Mouse (Mus musculus) neural tube, embryonic 13.5 days (tissue): Measurements from ENCODE around the gene Mindy4. TPM values are rescaled to one million over a fixed set of nuclear protein-coding genes. Genes with fewer than 3 reads are reported as not detected.

ENCODE experiments used
- ATAC-seq: fragments of 200-750 bp; cut with Nextera tagmentation; 2 replicates; pipeline ENCODE4 v1.8.0; 2017; ENCODE audit warnings: low read depth, mild to moderate bottlenecking, moderate TSS enrichment, moderate library complexity
- H3K27ac ChIP-seq: fragments of 300-500 bp; sonication (generic); replicated peaks from 2 replicates; pipeline ENCODE4 v1.5.1; 2015; ENCODE audit warnings: moderate library complexity, mild to moderate bottlenecking, inconsistent platforms
- H3K27me3 ChIP-seq: fragments of 300-500 bp; sonication (generic); 2 replicates; pipeline ENCODE4 v1.6.1; 2015; ENCODE audit warnings: mild to moderate bottlenecking, inconsistent platforms
- H3K36me3 ChIP-seq: fragments of 300-500 bp; sonication (generic); 2 replicates; pipeline ENCODE4 v1.6.1; 2015; ENCODE audit warnings: mild to moderate bottlenecking, inconsistent platforms
- H3K4me1 ChIP-seq: fragments of 300-500 bp; sonication (generic); replicated peaks from 2 replicates; pipeline ENCODE4 v1.6.1; 2015; ENCODE audit warnings: inconsistent platforms
- H3K4me2 ChIP-seq: fragments of 300-500 bp; sonication (generic); 2 replicates; pipeline ENCODE4 v1.6.1; 2015; ENCODE audit warnings: inconsistent platforms, mild to moderate bottlenecking, moderate library complexity
- H3K4me3 ChIP-seq: fragments of 300-500 bp; sonication (generic); 2 replicates; pipeline ENCODE4 v1.5.1; 2015; ENCODE audit warnings: mild to moderate bottlenecking, inconsistent platforms
- H3K9ac ChIP-seq: fragments of 300-500 bp; sonication (generic); 2 replicates; pipeline ENCODE4 v1.6.1; 2015; ENCODE audit warnings: moderate library complexity, mild to moderate bottlenecking, inconsistent platforms
- H3K9me3 ChIP-seq: fragments of 300-500 bp; sonication (generic); 2 replicates; pipeline ENCODE4 v1.6.1; 2016; ENCODE audit warnings: inconsistent platforms
- WGBS: fragments of 180-500 bp; shearing (Covaris S2); methylation state at CpG from one replicate; pipeline ENCODE4 v1.1.7; 2015; 5-methylcytosine and 5-hydroxymethylcytosine counted together
- polyA plus RNA-seq: library from polyadenylated mRNA; unstranded; fragments of >200 nt; fragmentation: Nextera tagmentation; extraction: Ambion mirVana; gene quantifications from 2 replicates; pipeline ENCODE4 v1.2.1, GENCODE M21; 2015

Gene Mindy4
- polyA plus RNA-seq, 1 experiment from 2014 or later: 9.9 TPM

DNA sequence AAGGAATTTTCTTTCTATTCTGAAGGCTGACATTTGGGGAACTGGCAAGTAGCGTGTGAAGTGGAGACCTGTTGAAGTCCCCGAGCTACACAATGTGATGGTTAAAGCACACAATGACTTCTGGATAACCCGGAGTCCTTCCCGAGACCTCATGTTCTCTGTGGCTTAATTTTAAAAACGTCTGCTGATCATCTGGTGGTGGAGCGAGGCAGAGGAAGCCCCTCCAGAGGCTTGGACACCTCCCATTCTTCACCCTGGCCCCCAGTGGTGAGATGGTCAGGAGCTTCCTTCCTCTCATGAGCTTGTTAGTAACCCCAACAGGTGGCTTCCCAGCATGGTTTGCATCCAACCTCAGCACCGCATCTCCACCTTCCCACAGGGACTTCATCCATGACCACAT is 43.3 kb downstream of the Mindy4 start:
- Histone ChIP-seq H3K27me3 (no peaks in the 10 kb centered on the region), H3K9me3 (no peaks in the 10 kb centered on the region), H3K9ac (no peak overlapping the region), H3K36me3 (no peaks in the 10 kb centered on the region), H3K4me2 (no peak overlapping the region), H3K4me3 (no peak overlapping the region), H3K27ac (no peak overlapping the region), H3K4me1 (no peaks in the 10 kb centered on the region)
- 87% methylated on average over 7 of the region's 7 CpGs for WGBS
- ATAC-seq: no peak

DNA sequence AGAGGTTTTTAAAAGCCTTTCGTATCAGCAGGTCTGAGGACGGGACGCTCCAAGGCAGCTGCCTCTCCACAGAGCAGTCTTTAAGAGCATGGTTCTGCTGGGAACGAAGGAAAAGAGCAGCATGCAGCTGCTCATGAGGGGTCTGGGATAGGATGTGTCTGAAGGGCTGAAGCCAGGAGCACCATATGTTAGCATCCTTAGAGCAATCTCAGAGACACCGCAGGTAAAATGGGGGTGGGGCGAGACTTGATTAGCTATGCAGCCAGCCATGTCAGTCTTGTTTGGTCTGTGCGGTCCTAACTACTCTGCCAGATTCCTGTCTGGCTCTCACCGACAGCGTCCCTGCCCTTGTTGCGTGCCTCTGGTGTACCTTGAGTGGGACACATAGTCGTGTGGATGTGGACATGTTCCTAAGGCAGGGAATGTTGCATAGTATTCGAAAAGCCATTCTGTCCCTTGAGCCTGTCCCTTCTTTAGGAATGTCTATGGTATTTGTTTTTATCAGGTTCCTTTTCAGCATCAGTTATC is 43.8 kb downstream of the Mindy4 start:
- H3K4me1 ChIP-seq: no peaks in the 10 kb centered on the region
- no peak overlapping the region for H3K9ac ChIP-seq
- H3K9me3 ChIP-seq: no peaks in the 10 kb centered on the region
- no peak for ATAC-seq
- no peak overlapping the region for H3K27ac ChIP-seq
- H3K4me2 ChIP-seq: no peak overlapping the region
- H3K27me3 ChIP-seq: no peaks in the 10 kb centered on the region
- 88% methylated on average over 12 of the region's 12 CpGs for WGBS
- no peak overlapping the region for H3K4me3 ChIP-seq
- no peaks in the 10 kb centered on the region for H3K36me3 ChIP-seq

DNA sequence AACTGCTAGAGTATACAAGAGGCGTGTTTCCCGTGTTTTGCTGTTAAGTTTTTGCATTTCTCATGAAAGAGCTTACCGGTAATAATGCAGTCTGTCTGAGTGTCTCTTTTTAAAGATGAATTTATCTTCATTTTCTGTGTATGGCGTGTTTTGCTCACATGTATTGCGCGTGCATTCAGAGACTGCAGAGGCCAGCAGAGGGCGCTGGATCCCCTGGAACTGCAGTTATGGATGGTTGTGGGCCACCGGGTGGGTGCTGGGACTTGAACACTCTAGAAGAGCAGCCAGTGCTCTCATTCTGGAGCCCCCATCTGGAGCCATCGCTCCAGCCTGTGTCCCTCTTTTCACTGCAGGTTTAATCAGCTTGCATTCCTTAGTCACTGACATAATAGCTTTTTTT is 46.1 kb downstream of the Mindy4 start:
- Histone ChIP-seq H3K36me3 (no peaks in the 10 kb centered on the region), H3K27ac (no peak overlapping the region), H3K4me1 (no peaks in the 10 kb centered on the region), H3K9ac (no peak overlapping the region), H3K4me2 (no peak overlapping the region), H3K27me3 (no peaks in the 10 kb centered on the region), H3K4me3 (no peak overlapping the region), H3K9me3 (no peaks in the 10 kb centered on the region)
- WGBS: 92% methylated on average over 9 of the region's 9 CpGs
- ATAC-seq: no peak

DNA sequence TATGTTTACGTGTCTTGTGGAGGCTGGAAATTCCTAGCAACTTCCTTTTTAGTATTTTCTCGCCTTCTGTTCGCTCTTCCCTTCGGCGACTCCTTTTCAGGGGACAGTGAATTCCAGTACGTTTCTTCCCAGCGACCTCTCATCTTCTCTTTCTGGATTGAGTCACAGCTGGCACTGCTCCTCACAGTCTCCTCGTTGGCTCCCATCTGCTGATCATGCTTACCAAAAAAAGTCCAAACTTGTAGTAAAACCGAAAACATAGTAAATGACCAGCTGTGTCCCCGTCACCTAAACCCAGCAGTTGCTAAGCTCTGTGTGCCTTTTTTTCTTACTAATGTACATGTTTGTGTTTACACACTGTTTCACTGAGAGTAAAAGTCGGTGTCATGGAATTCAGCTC is 47.6 kb downstream of the Mindy4 start:
- Histone ChIP-seq H3K9ac (no peak overlapping the region), H3K27ac (no peak overlapping the region), H3K4me3 (no peak overlapping the region), H3K36me3 (no peaks in the 10 kb centered on the region), H3K9me3 (no peaks in the 10 kb centered on the region), H3K4me2 (no peak overlapping the region), H3K27me3 (no peaks in the 10 kb centered on the region), H3K4me1 (no peaks in the 10 kb centered on the region)
- no peak for ATAC-seq
- WGBS: 82% methylated on average over 11 of the region's 11 CpGs

DNA sequence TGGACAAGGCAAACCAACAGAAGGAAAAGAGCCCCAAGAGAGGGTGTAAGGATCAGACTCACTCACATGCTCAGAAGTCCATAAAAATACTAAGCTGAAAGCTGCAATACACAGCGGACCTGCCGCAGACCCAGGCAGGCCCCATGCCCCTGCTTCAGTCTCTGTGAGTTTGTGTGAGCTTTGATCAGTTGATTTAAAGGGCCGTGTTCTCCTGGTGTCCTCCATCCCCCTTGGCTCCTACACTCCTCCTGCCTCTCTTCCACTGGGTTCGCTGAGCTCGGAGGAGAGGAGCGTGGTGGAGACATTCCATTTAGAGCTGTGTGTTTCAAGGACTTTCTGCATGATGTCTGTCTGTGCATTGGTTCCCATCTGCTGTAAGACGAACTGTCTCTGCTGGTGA is 48.4 kb downstream of the Mindy4 start:
- no peaks in the 10 kb centered on the region for H3K27me3 ChIP-seq
- ATAC-seq: no peak

GRCm38 (mm10) chr6:55252731-55253247 is 49.6 kb downstream of the Mindy4 start:
- H3K9me3 ChIP-seq: no peaks in the 10 kb centered on the region
- no peak overlapping the region for H3K9ac ChIP-seq
- ATAC-seq: no peak
- no peak overlapping the region for H3K4me2 ChIP-seq
- no peak overlapping the region for H3K4me3 ChIP-seq
- H3K27me3 ChIP-seq: no peaks in the 10 kb centered on the region
- no peak overlapping the region for H3K27ac ChIP-seq
- H3K36me3 ChIP-seq: no peaks in the 10 kb centered on the region
- 40% methylated on average over 8 of the region's 8 CpGs for WGBS
- no peaks in the 10 kb centered on the region for H3K4me1 ChIP-seq

More for the DNA sequence above, 48.4 kb downstream of the Mindy4 start:
- H3K9ac ChIP-seq: no peak overlapping the region
- no peaks in the 10 kb centered on the region for H3K4me1 ChIP-seq
- no peak overlapping the region for H3K4me2 ChIP-seq
- no peaks in the 10 kb centered on the region for H3K36me3 ChIP-seq
- no peaks in the 10 kb centered on the region for H3K9me3 ChIP-seq
- no peak overlapping the region for H3K4me3 ChIP-seq
- whole genome bisulfite sequencing: 77% methylated on average over 7 of the region's 7 CpGs
- no peak overlapping the region for H3K27ac ChIP-seq

- no peaks in the 10 kb centered on the region for H3K9me3 ChIP-seq
- no peak for ATAC-seq
- no peak overlapping the region for H3K4me3 ChIP-seq
- H3K4me1 ChIP-seq: 0 out of 2 replicates have a peak, but pooled peaks cover 3% of the 10 kb centered on the region
- H3K9ac ChIP-seq: no peak overlapping the region
- no peaks in the 10 kb centered on the region for H3K27me3 ChIP-seq
- H3K36me3 ChIP-seq: no peaks in the 10 kb centered on the region
- no peak overlapping the region for H3K27ac ChIP-seq
- no peak overlapping the region for H3K4me2 ChIP-seq
- WGBS: 84% methylated on average over 13 of the region's 13 CpGs
These were observed 53.5 kb downstream of the Mindy4 start for GRCm38 (mm10) chr6:55256500-55257191.

DNA sequence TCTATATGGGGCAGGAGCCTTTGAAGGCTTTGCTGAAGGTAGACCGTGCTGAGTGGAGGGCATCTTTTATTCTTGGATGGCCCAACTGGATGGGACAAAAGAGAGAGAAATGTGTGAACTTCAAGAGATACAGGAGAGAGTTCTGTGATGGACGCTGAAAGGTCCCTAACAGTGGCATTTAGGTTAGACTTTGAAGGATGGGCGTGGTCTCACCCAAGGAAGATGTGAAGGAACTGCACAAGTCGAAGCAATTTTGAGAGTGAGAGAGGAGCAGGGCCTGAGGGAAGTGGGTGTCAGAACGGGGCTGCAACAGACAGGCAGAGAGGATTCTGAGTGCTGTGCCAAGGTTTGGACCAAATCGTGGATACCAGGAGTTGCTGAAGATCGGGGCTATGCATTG is 54.1 kb downstream of the Mindy4 start:
- Histone ChIP-seq H3K4me2 (no peak overlapping the region), H3K36me3 (no peaks in the 10 kb centered on the region), H3K9me3 (no peaks in the 10 kb centered on the region), H3K27ac (no peak overlapping the region), H3K4me1 (0 out of 2 replicates have a peak, but pooled peaks cover 3% of the 10 kb centered on the region), H3K4me3 (no peak overlapping the region), H3K27me3 (no peaks in the 10 kb centered on the region), H3K9ac (no peak overlapping the region)
- 91% methylated on average over 7 of the region's 7 CpGs for WGBS
- ATAC-seq: no peak

- H3K9ac ChIP-seq: no peak overlapping the region
- H3K9me3 ChIP-seq: no peaks in the 10 kb centered on the region
- H3K4me3 ChIP-seq: no peak overlapping the region
- no peak overlapping the region for H3K4me2 ChIP-seq
- no peaks in the 10 kb centered on the region for H3K36me3 ChIP-seq
- WGBS: 82% methylated on average over 14 of the region's 14 CpGs
- H3K4me1 ChIP-seq: 0 out of 2 replicates have a peak, but pooled peaks cover 3% of the 10 kb centered on the region
- H3K27me3 ChIP-seq: no peaks in the 10 kb centered on the region
- no peak overlapping the region for H3K27ac ChIP-seq
- ATAC-seq: no peak
These were observed 55.5 kb downstream of the Mindy4 start for GRCm38 (mm10) chr6:55258428-55259325.

DNA sequence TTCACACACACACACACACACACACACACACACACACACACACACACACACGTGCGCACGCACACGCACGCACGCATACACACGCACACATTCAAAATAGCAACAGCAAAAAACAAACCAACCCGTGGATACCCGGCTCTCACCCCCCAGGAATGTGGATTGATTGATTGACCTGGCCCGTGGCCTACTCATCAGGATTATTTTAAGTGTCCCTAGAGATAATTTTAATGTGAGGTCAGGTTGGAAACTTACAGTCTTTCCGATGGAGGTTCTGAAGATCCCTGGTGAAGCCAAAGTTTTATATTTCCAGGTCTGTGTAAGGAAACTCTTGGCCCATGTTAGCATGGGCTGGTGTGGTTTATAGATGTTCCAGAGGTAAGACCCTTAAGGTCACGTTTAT is 59.0 kb downstream of the Mindy4 start:
- no peak overlapping the region for H3K4me2 ChIP-seq
- H3K9ac ChIP-seq: no peak overlapping the region
- H3K36me3 ChIP-seq: peaks cover 4% of the 10 kb centered on the region
- H3K4me3 ChIP-seq: no peak overlapping the region
- no peaks in the 10 kb centered on the region for H3K9me3 ChIP-seq
- no peak overlapping the region for H3K27ac ChIP-seq
- WGBS: 85% methylated on average over 12 of the region's 12 CpGs
- no peaks in the 10 kb centered on the region for H3K27me3 ChIP-seq
- 0 out of 2 replicates have a peak, but pooled peaks cover 3% of the 10 kb centered on the region for H3K4me1 ChIP-seq
- no peak for ATAC-seq

DNA sequence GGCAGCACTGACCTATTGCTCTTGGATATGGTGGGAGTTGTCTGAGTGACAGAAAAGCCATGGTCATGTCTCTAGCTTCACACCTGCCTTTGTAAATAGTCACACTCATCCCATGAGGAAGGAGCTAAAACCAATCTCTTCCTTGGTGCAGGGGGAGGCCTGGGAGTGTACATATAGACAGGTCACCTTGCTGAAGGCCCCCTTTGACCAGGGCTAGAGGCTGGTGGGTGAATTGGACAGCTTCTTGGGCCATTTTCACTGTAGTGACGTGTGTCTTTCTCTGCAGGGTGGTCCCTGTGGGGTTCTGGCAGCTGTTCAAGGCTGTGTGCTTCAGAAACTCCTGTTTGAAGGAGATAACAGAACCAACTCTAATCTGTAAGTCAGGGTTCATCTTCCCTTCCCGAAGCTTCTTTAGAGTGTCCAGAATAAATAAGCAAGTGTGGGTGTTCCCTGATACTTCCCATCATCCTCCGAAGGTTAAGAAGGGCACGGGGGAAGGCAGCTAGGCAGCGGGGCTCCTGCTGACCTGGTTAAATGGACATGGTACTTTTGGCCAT is 60.4 kb downstream of the Mindy4 start:
- Histone ChIP-seq H3K9me3 (no peaks in the 10 kb centered on the region), H3K9ac (no peak overlapping the region), H3K36me3 (peaks cover 4% of the 10 kb centered on the region), H3K4me1 (0 out of 2 replicates have a peak, but pooled peaks cover 3% of the 10 kb centered on the region), H3K4me3 (no peak overlapping the region), H3K27ac (no peak overlapping the region), H3K27me3 (no peaks in the 10 kb centered on the region), H3K4me2 (no peak overlapping the region)
- 84% methylated on average over 5 of the region's 5 CpGs for WGBS
- ATAC-seq: no peak
